Mouse (Mus musculus) left cerebral cortex, postnatal 10 days (tissue): ENCODE measurements around the gene Ech1. TPM values are rescaled to one million over a fixed set of nuclear protein-coding genes. Genes with fewer than 3 reads are reported as not detected.

Experiments used
- DNase-seq, 2 experiments: peaks; one replicate each; pipeline ENCODE4 v3.0.0; 2021 to 2022; ENCODE audit warnings: low spot score in 2 of 2, mixed read lengths in 1 of 2; ENCODE audit errors: extremely low spot score in 1 of 2
- intact Hi-C: fragments of 180-260 bp; cut with DNase I; formaldehyde crosslinking; loops from one replicate; pipeline ENCODE4 v1.15.1; 2025
- total RNA-seq, 2 experiments: library from RNA; stranded (reverse); gene quantifications; 2 replicates each; pipeline ENCODE4 v1.2.3; 2021

Ech1 gene
- total RNA-seq, 2 experiments from 2014 or later, result 40.8 to 43.3 TPM

DNA sequence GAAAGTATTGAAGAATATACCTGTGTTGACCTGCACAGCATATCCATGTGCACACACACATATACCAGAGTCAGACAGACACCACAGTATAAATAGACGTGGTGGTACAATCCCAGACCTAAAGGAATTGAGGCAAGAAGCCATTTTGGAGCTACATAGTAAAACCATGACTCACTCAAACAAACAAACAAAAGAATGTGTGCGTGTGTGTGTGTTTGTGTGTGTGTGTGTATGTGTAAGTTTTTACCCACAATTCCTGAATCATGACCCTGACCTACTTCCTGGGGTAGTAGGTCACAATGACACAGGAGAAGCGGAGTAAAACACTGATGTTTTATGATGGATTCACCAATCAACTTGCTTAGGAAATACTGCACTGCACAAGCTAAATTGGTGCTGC is 23.6 kb upstream of the Ech1 start:
- intact Hi-C loops, result no loop called here
- no peak for DNase-seq

GRCm38 (mm10) chr7:28801901-28802670 is 22.9 kb upstream of the Ech1 start:
- intact Hi-C loops, result no loop called here
- no peak for DNase-seq

DNA sequence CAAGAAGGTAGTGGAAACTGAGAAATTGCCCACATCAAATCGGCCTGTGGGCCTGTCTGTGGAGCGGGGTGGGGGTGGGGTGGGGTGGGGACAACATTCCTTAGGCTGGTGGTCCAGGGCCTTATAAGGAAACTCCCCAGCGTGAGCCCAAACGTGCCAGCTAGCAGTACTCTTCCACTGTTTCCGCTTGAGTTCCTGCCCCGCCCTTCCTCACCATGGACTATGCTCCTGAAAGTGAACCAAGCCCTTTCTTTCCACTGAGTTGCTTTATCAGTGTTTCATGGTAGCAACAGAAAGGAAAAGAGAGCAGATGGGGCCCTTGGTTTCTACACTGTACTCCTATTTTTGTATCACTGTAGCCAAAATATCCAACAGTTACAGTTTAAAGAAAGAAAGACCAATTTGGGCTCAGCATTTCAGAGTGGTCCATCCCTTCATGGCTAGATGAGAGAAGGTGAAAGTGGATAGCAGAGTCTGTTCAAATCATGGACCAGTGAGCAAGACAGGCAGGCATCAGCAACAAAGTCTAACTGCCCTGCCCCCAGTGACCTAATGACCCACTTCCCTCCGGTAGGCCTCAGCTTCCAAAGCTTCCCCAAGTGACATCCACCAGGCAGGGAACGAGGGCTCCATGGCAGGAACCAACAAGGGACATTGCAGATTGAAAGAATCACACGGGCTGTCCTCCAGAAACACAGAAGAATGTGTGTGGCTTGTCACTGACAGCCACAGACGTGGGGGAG is 22.0 kb upstream of the Ech1 start:
- DNase-seq, result no peak
- intact Hi-C loops, result no loop called here

- no peak for DNase-seq
- intact Hi-C loops, result no loop called here
These were observed 21.3 kb upstream of the Ech1 start for GRCm38 (mm10) chr7:28803756-28804155.

DNA sequence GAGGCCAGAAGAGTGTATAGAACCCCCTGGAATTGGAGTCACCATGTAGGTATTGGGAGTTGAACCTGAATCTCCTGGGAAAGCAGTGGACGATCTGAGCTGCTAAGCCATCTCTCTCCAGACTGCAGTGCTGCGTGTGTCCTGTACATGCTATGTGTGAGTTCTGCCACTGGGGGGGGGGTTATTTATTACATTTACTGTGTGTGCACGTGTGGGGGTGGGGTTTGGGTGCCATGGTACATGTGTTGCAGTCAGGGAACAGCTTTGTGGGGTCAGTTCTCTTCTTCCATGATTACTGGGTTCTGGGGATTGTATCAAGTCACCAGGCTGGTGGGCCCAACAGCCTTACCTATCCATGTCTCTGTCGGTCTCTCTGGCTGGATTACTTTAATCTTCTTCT is 18.1 kb upstream of the Ech1 start:
- intact Hi-C loops, result no loop called here
- no peak for DNase-seq

- intact Hi-C loops, result no loop called here
These were observed 17.3 kb upstream of the Ech1 start for GRCm38 (mm10) chr7:28807641-28808220.

DNA sequence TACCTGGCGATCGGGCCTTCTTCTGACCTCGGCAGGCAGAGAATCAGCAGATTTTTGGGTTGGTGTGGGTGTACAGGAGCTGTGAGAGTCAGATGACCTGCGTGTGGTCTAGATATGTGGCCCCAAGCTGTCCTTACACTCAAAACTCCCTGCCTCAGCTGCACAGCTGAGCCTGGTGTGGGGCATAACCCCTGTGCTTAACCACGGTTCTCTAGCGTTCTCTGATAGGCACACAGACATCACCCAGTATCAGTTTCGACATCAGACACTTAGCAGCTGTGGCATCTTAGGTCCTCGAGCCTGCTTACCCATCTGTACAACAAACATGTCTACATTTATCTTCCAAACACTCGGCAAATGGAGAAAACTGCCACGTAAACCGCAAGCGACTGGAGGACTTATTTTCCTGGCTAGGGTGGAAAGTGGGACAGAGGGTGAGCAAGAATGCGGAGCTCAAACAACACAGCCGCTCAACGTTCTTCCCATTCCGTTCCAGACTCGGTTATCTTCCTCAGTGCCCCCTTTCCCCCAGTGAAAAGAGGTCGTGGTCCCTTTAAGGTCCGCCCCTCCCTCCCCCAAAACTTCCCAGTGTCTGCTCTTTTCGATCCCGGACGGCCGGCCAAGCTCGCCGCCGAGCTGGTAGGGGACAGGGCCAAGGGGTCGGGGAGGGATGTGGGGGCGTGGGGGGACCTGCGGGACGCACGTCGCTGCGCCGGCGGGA is 16.6 kb upstream of the Ech1 start, which contains the start of gene Hnrnpl:
Gene Hnrnpl, plus strand, starts transcription at position 321 of the 721 bp plus-strand sequence.
- intact Hi-C loops, result no loop called here
- no peak for DNase-seq

More at GRCm38 (mm10) chr7:28807641-28808220, 17.3 kb upstream of the Ech1 start:
- no peak for DNase-seq

DNA sequence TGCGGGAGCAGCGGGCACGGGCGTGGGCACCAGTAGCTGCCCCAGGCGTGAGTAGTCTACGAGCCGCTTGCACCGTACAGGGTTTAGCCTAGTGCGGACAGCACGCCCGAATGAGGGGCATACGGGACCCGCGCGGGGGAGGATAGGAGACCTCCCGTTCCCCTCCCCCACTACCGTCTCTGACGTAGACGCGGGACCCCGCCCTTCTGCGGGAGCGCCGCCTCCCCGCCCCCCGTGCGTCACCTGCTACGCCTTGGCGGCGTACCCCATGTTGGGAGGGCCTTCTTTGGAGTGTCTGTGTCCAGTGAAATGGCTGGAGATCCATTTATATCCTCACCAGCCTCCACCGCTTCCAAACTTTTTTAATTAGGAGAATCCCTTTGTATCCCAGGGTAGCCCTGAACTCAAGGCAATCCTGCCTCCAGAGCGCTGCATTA is 16.0 kb upstream of the Ech1 start:
- DNase-seq, result peak; percentile 94 to 98
- intact Hi-C loops, result no loop called here

DNA sequence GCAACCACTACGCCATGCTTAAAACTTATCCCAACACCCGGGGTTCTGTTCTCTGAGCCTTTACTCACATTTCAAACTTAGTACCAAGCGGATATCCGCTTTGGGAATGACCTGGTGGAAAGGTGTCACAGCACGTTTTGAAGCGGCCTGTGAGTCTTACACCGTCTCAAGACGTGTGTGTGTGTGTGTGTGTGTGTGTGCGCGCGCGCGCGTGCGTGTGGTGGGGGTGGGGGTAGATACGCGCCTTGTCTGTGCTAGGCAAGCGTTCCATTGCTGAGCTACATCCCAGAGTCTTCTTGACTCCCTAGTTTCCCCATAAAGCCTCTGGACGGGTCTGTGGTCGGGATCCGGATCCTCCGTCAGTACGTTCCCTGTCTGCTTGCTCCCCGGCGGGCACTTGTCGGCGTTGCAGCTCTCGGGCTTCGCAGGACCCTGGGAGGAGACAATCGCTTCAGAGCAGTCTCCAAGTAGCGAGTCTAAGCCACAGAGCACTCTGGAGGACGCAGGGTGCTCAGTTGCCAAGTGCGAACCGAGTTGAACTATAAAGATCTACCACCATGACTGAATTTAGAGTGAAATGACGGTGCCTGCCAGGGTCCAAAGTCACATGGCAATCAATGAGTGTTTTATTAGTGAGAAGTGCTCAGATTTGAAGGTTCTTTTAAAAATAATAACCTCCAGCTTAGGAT is 15.5 kb upstream of the Ech1 start:
- intact Hi-C loops, result no loop called here
- DNase-seq, result peak in 1 of 2 experiments; percentile 78

DNA sequence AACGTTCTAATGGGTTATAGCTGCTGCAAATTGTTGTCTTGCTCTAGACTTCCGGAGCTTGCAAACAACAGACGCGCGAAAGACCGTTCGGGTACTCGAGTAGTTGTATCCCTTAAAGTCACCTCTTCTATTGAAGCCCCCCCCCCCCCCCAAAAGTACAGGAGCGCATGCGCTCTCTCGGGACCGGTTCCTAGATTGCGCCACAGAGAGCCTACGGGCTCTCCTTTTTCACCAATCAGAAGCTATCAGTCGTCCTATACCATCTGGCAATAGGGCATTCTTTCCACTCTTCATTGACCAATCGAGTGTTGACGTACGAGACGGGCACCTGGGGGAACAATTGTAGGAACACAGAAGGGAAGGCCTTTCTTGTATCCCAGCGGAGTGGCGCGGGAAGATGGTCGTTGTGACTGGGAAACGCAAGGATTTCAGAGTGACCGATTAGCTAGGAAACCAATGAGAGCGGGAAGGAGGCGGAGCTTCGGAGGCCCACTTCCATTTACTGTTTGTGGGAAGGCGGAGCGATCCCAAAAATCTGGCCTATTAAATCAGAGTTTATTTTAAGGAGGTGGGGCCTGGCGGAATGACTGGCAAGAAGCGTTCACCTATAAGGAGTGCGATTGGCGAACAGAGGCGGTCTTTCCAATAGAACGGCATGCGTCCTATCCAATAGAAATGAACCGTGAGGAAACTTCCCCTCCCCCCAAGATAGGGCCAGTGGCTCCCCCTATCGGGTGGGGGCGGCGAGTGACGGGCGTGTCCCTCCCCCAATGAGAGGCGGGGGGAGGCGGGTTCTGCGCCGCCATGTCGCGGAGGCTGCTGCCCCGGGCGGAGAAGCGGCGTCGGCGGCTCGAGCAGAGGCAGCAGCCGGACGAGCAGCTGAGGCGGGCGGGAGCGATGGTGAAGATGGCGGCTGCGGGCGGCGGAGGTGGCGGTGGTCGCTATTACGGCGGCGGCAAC is 14.6 kb upstream of the Ech1 start:
- intact Hi-C loops, result no loop called here

DNA sequence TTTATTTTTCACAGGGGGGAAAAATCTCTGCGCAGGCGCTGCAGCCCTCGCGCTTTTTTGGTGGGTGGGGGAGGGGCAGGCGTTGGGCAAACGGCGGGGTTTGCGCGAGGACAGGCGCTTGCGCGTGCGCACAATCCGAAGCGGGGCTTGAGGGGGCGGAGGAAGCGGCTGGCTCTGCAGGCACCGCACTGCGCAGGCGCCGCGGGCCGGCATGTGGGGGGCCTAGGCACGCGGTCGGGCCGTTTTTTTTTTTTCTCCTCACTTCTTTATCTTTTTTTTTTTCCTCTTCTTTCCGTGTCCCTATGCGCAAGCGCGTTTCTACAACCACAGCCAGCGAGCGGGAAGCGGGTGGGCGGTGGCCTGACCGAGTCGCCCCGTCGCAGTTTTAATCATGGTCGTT is 13.8 kb upstream of the Ech1 start:
- intact Hi-C loops, result no loop called here

More for the DNA sequence above, 14.6 kb upstream of the Ech1 start:
- DNase-seq, result peak; percentile 98 to 99

DNA sequence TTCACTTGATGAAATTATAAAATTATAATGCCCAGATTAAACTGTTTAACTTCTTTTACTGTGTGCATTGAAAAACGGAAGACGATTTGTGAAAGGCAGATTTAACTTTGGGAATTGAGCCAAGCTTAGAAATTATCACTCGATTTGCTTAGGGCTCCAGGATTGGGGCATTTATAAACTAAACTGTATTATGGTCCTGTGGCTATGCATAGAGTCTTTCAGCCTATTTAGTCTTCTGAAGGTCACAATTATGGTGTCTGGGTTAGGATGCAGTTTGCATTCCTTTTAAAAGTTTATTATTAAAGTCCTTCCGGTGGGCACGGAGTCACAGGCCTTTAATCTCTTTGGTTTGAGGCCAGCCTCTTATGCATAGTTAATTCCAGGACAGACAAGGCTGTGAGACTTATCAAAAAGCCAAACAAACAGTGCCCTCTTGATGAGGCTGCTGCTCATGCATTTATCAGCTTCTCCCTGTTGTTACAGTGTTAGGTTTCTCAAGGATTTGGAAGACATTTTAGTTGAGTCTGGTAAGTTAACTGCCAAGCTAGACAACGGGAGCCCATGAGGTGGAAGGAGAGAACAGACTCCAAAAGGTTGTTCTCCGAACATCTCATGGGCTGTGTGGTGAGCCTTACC is 13.3 kb upstream of the Ech1 start:
- no peak for DNase-seq
- intact Hi-C loops, result no loop called here

More for the DNA sequence above, 13.8 kb upstream of the Ech1 start:
- DNase-seq, result peak; percentile 87 to 98

DNA sequence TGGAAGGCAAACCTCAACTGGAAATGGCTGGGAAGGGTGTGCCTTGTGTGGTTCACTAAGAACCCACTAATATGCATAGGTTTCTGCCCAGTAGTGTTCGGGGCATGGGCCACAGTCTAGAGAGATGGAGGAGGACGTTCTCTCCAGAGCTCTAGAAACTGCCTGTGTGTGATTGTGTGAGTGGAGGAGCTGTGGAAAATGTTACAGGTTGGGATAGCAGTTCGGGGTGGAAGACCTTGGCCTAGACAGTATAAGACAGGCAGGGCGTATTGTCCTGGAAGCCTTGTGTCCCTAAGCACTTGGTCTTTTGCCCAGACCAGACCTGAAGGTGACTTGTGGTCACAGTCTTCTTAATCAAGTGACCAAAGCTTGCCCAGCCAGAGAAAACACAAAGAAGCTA is 12.6 kb upstream of the Ech1 start:
- no peak for DNase-seq
- intact Hi-C loops, result no loop called here

GRCm38 (mm10) chr7:28812949-28813348 is 12.1 kb upstream of the Ech1 start:
- intact Hi-C loops, result no loop called here

DNA sequence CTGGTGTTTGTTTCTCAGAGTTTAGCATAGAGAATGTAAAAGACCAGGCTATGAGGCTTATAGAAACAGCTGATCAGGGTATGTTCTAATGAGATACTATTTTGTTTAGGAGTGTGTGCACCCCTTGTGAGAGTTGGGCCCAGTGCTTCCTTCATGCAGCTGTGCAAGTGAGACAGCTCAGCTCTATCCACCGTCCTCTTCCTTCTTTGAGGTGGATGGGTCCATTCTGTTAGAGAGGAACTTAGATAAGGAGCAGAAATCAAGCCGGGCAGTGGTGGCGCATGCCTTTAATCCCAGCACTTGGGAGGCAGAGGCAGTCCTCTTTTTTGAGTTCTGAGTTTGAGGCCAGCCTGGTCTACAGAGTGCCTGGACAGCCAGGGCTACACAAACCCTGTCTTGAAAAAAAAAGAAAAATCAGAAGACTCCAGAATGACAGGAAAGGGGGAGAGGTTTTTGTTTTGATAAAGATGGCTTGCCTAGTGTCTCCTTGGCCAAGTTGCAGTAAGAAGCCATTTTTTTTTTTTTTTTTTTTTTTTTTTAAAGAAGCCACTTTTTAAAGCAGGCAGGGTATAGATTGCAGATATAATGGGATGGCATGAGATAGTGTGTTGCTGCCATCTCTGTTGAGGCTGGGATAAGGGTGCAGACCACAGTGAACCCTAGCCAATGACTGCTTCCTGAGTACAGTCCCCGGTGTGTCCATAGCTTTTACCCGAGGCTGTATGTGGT is 10.5 kb upstream of the Ech1 start:
- intact Hi-C loops, result no loop called here

More at GRCm38 (mm10) chr7:28812949-28813348, 12.1 kb upstream of the Ech1 start:
- no peak for DNase-seq

GRCm38 (mm10) chr7:28815230-28815629 is 9.8 kb upstream of the Ech1 start:
- no peak for DNase-seq
- intact Hi-C loops, result no loop called here

More for the DNA sequence above, 10.5 kb upstream of the Ech1 start:
- DNase-seq, result no peak
